Mouse (Mus musculus) MEL-GATA-1-ER (cell line): ENCODE measurements at regions not wholly inside any gene's neighbourhood (a gene's known extent, or its start where the extent isn't known, plus 50 kb on each side); places are given as distances from the start of the nearest gene placed in this dataset.

Experiments
- DNase-seq: peaks from one replicate; pipeline ENCODE4 v3.0.0-alpha.2; 2012; ENCODE audit warnings: low read depth; ENCODE audit errors: extremely low read depth

GRCm38 (mm10) chr2:83224018-83224417 lies 280.6 kb downstream of the Fsip2 start:
- DNase-seq: no peak

- DNase-seq: no peak
Observed at GRCm38 (mm10) chr2:83226198-83226597, 282.8 kb downstream of the Fsip2 start.

- no peak for DNase-seq
Observed at GRCm38 (mm10) chr2:83251173-83252101, 308.0 kb downstream of the Fsip2 start.

GRCm38 (mm10) chr2:83256811-83257321 lies 313.4 kb downstream of the Fsip2 start:
- no peak for DNase-seq

GRCm38 (mm10) chr2:83258613-83259012 lies 315.2 kb downstream of the Fsip2 start:
- no peak for DNase-seq

- DNase-seq: no peak
Observed at GRCm38 (mm10) chr2:83303515-83303914, 340.7 kb upstream of the Zc3h15 start.

GRCm38 (mm10) chr2:83332056-83332769 lies 312.0 kb upstream of the Zc3h15 start:
- DNase-seq: no peak

- peak; percentile 22 for DNase-seq
Observed at GRCm38 (mm10) chr2:83332770-83333157, 311.5 kb upstream of the Zc3h15 start.

GRCm38 (mm10) chr2:83337364-83337763 lies 306.9 kb upstream of the Zc3h15 start:
- DNase-seq: peak; percentile 27

GRCm38 (mm10) chr2:83340168-83340567 lies 304.1 kb upstream of the Zc3h15 start:
- DNase-seq: no peak
